In genomic region chr9:65267742-65268515, GRCm38 (mm10) we compare ENCODE assay signal across 9 mouse cellular contexts. TPM values are rescaled to one million over a fixed set of nuclear protein-coding genes. Genes with fewer than 3 reads are reported as not detected.
A peak's percentile ranks its signal among the peaks of the same experiment; 100 is the strongest.
DNase-seq lines count a peak whose midpoint lies in the region; ATAC-seq lines count a peak whose summit lies in the region.
"Had no signal": no experiment of that assay in that cellular context is flagged by ENCODE, and none has a peak within 500 bp of the region (broad histone marks: within the 10 kb centered on the region; RNA-seq: fewer than 3 reads in every experiment).

No protein-coding gene starts in this region.

- peak; percentile 96 for DNase-seq in Muller cell, postnatal 12 days (ENCODE audit: inconsistent ontology term)
- DNase-seq in cerebellum, postnatal 10 days: peak; percentile 87 to 89
- peak; percentile 84 for DNase-seq in hindbrain, embryonic 14.5 days (ENCODE audit: low spot score)
- peak; percentile 64 to 74 for DNase-seq in layer of hippocampus, postnatal 10 days (ENCODE audit: low spot score in 2 of 2)
- DNase-seq in heart, postnatal 14 days: no peak
- no peak for DNase-seq in adipocyte (ENCODE audit: low spot score)
- DNase-seq in ovary, postnatal 10 days (ENCODE audit: low spot score): no peak

- 21% methylated on average over 7 of the region's 7 CpGs for WGBS in hindbrain, embryonic 14.5 days
- WGBS in neural tube, embryonic 15.5 days: 22% methylated on average over 7 of the region's 7 CpGs

- no peak overlapping the region for H3K4me3 ChIP-seq in hindbrain, embryonic 14.5 days (replicated peaks; ENCODE audit: low read length)
- no peak overlapping the region for H3K4me3 ChIP-seq in neural tube, embryonic 15.5 days (replicated peaks)
- H3K4me3 ChIP-seq: myocyte had no signal

- no peaks in the 10 kb centered on the region for H3K36me3 ChIP-seq in hindbrain, embryonic 14.5 days (replicated peaks; ENCODE audit: control insufficient read depth, insufficient read depth)
- H3K36me3 ChIP-seq in neural tube, embryonic 15.5 days: no peaks in the 10 kb centered on the region

- intact Hi-C loops in heart, postnatal 14 days (cut with DNase I): no loop called here

- peak overlapping the region; percentile 84 for H3K27ac ChIP-seq in hindbrain, embryonic 14.5 days
- peak overlapping the region; percentile 82 for H3K27ac ChIP-seq in neural tube, embryonic 15.5 days (replicated peaks)

- peak; percentile 87 for ATAC-seq in hindbrain, embryonic 14.5 days (ENCODE audit: low FRiP score)
- peak; percentile 91 for ATAC-seq in neural tube, embryonic 15.5 days (ENCODE audit: low FRiP score)

- H3K4me2 ChIP-seq in hindbrain, embryonic 14.5 days (replicated peaks): no peak overlapping the region
- no peak overlapping the region for H3K4me2 ChIP-seq in neural tube, embryonic 15.5 days

- H3K9ac ChIP-seq in hindbrain, embryonic 14.5 days: peak overlapping the region; percentile 25; the same call in 1 of the 2 replicates
- H3K9ac ChIP-seq in neural tube, embryonic 15.5 days (replicated peaks): no peak overlapping the region

- H3K27me3 ChIP-seq in hindbrain, embryonic 14.5 days (ENCODE audit: control insufficient read depth, insufficient read depth, low read length): no peaks in the 10 kb centered on the region
- no peaks in the 10 kb centered on the region; the same call in 1 of the 2 replicates for H3K27me3 ChIP-seq in neural tube, embryonic 15.5 days (replicated peaks)

- H3K4me1 ChIP-seq in hindbrain, embryonic 14.5 days (replicated peaks; ENCODE audit: control insufficient read depth, insufficient read depth, low read length): peaks cover 11% of the 10 kb centered on the region; the same call in 1 of the 2 replicates
- H3K4me1 ChIP-seq in neural tube, embryonic 15.5 days: peaks cover 22% of the 10 kb centered on the region

- H3K9me3 ChIP-seq in hindbrain, embryonic 14.5 days (ENCODE audit: control insufficient read depth, low read length): no peaks in the 10 kb centered on the region
- no peaks in the 10 kb centered on the region for H3K9me3 ChIP-seq in neural tube, embryonic 15.5 days (replicated peaks)

RNA-seq across cellular contexts. Expression of gene Cilp, which starts 2.9 kb away (rescaled TPM):
- polyA plus RNA-seq in hindbrain, embryonic 14.5 days (2014; fragmentation: Nextera tagmentation; extraction: Ambion mirVana): 0.33 and 0.84 TPM in 2 replicates
- total RNA-seq in layer of hippocampus, postnatal 10 days (2021): under 1 TPM in 1 of 2 experiments, not detected in 1; 0.18 TPM
- polyA plus RNA-seq in neural tube, embryonic 15.5 days (2015; fragmentation: Nextera tagmentation; extraction: Ambion mirVana): 0.58 and 0.79 TPM in 2 replicates
- total RNA-seq in heart, postnatal 14 days (2021): 1 to 10 TPM; 6.2 to 6.6 TPM

RNA-seq across cellular contexts. Expression of gene Clpx, which starts 26.1 kb away (rescaled TPM):
- 41.5 and 43.7 TPM in 2 replicates for polyA plus RNA-seq in hindbrain, embryonic 14.5 days (2014; fragmentation: Nextera tagmentation; extraction: Ambion mirVana)
- 10 to 100 TPM; 27.8 to 31.6 TPM for total RNA-seq in layer of hippocampus, postnatal 10 days (2021)
- polyA plus RNA-seq in neural tube, embryonic 15.5 days (2015; fragmentation: Nextera tagmentation; extraction: Ambion mirVana): 40.6 and 43.3 TPM in 2 replicates
- 10 to 100 TPM; 90.7 to 99.9 TPM for total RNA-seq in heart, postnatal 14 days (2021)

Comparison
In these comparisons a context has a peak if more than half of its experiments do, and no peak if none do; other contexts are left out.
1. DNase-seq: peak in Muller cell, postnatal 12 days (single experiment), cerebellum, postnatal 10 days (2 of 2), hindbrain, embryonic 14.5 days (single experiment) and layer of hippocampus, postnatal 10 days (2 of 2); none in heart, postnatal 14 days (0 of 2), adipocyte (single experiment) and ovary, postnatal 10 days (single experiment).
2. RNA of gene Cilp, which starts 2.9 kb away (total RNA-seq): 6.2 to 6.6 TPM in heart, postnatal 14 days; 0.18 TPM in layer of hippocampus, postnatal 10 days; every median in the first group is over 4 times any median in the second.